Mouse (Mus musculus) activated CD4-positive, CD25-positive, alpha-beta regulatory T cell, adult 4 months (primary cell): ENCODE measurements around the gene Mefv. TPM values are rescaled to one million over a fixed set of nuclear protein-coding genes. Genes with fewer than 3 reads are reported as not detected.
"Not testable (repeated sequence)": the region's sequence is repeated elsewhere in the genome, so short reads cannot be mapped to it uniquely, and the experiment has no call there.

Experiments
- ATAC-seq: one replicate; pipeline ENCODE4 v1.8.0; 2017
- polyA plus RNA-seq, 2 experiments: library from polyadenylated mRNA; unstranded; fragments of 100-300 nt; shearing (Covaris generic); gene quantifications; one replicate each; pipeline ENCODE4 v1.2.1; 2017

The Mefv gene
- not detected for polyA plus RNA-seq

DNA sequence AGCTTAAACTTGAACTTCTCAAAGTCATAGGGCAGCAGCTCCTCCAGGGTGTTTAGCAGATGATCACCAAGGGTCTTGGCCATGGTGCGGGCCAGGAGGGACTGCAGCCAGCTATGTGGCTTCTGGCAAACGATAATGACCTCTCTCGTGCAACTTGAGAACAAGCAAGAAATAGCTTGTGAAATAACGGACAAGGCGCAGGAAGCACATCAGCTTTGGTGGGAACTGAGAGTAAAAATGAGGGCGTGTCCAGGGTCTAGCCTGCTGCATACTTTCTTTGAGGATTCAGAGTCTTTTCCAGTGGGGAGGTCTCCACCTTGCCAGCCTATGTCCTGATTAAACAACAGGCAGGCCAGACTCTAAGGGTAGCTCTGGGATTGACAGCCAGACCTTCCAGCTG lies at the start of gene Mefv:
Gene Mefv, minus strand, starts transcription at position 118 of the 400 bp plus-strand sequence.
- no peak for ATAC-seq

DNA sequence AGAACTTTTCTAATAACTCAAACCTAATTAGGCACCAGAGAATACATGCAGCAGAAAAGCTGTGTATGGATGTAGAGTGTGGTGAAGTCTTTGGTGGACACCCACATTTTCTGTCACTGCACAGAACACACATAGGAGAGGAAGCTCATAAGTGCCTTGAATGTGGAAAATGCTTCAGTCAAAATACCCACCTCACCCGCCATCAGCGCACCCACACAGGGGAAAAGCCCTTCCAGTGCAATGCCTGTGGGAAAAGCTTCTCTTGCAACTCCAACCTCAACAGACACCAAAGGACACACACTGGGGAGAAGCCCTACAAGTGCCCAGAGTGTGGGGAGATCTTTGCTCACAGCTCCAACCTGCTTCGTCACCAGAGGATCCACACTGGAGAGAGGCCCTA lies 31.1 kb upstream of the Mefv start:
- no peak for ATAC-seq

DNA sequence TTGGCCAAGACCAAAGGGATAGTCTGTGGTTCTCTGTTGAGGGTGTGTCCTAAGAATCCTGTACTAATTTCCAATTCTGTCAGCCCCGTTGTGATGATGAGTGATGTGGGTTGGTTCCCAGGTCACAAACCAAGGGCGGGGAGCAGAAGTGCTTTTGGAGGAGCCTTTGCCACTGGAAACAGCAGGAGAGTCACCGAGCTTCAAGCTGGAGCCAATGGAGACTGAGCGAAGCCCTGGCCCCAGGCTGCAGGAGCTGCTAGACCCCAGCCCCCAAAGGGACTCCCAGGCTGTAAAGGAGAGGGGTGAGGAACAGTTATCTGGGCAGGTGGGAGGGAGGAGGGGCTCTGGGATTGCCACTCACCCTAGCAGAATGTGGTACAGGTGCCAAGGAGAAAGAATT lies 27.8 kb upstream of the Mefv start:
- ATAC-seq = no peak

DNA sequence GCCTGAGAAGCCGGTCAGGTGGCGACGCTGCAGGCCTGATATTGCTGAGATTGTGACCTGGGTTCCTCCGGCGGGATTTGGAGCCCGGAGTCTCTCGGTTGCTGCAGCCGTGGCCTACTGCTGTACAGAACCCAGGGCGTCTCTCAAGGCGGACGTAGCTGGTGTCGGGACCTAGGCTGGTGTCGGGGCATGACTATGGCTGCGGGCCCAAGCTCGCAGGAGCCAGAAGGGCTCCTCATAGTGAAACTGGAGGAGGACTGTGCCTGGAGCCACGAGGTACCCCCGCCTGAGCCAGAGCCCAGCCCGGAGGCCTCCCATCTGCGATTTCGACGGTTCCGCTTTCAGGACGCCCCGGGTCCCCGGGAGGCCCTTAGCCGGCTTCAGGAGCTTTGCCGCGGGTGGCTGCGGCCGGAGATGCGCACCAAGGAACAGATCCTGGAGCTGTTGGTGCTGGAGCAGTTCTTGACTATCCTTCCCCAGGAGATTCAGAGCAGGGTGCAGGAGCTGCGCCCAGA lies 26.3 kb upstream of the Mefv start:
- no peak for ATAC-seq

DNA sequence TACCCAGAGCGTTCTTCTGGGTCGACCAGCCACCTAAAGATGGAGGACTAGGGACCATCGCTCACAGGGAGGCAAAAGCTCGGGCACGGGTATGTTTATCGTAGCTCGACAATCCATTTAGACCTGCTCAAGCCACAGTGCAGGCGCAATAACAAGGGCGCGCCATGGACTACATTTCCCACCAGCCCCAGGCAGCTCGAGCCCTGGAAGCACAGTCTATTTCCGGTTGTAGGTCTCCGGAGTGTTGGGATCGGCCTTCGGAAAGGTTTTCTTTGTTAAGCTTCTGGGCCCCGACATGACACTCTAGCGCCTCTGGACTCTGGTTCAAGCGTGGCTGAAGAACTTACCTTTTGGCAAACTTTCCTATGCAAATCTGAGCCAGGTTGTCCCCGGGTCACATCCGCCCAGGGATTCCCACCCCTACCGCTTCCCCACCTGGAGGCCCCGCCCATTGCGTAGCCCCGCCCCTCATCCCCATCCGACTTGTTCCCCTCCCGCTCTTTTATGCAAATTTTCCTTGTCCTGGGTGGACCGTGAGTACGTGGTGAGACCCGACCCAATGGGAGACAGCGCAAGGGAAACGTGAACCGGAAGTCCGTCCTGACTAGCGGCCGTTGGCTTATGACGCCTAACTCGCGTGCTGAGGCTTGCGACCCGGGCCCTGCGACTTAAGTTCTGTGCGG lies 25.7 kb upstream of the Mefv start, which contains the start of gene Zfp263:
Gene Zfp263, plus strand, starts transcription at position 591 of the 683 bp plus-strand sequence.
- peak; percentile 93 for ATAC-seq

DNA sequence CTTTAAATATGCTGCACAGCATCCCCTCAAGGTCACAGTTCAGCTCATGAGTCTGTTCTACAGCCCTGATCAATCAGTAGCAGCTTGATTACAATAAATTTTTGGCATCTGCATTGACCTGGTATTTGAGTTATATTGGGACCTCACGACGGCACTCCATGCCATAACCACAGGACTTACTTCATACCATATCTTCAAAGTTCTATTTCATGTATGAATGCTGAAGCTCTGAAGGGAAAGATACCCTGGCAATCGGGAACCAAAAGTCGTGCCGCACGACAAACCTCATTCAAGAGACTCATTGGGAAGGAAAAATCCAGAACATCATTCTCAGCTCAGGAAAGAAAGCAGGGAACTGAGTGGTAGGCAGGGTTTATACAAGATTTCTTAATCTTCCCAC lies 24.6 kb upstream of the Mefv start:
- no peak for ATAC-seq

DNA sequence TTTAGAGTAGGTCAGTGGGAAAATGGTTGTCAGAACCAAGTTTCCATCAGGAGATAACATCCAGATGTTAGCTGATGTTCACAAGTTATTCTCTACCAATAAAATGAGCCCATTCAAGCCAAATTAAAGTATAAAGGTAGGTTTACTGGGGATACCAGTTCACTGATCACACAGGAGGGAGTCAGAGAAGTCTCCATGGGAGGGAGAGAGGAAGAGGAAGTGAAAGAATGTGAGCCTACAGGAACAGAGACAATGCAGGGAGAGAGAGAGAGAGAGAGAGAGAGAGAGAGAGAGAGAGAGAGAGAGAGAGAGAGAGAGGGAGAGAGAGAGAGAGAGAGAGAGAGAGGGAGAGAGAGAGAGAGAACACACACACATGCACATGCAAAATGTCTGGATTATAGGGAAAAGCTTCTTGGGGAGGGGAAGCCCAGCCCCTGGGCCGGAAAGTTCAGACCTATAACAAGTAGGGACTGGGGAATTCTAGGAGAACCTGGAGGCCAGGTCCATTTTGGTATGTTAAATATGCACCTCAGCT lies 15.4 kb upstream of the Mefv start:
- ATAC-seq = no peak

DNA sequence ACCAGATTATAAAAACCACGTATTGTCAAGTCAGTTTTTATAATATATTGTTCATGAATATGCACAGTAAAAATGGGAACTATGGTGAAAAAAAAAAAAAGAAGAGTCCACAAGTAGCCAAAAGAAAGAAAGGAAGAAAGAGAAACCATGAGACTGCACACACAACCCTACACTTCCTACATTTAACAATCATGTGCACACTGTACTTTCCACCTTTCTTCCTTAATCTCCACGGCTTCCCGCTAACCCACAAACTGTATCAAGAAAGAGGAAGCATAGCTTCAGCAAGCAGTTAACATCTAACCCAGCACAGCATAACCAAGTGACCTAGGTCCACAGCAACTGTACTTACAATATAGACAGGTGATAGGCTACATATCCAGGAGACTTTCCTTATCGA lies 14.7 kb upstream of the Mefv start:
- ATAC-seq = no peak

DNA sequence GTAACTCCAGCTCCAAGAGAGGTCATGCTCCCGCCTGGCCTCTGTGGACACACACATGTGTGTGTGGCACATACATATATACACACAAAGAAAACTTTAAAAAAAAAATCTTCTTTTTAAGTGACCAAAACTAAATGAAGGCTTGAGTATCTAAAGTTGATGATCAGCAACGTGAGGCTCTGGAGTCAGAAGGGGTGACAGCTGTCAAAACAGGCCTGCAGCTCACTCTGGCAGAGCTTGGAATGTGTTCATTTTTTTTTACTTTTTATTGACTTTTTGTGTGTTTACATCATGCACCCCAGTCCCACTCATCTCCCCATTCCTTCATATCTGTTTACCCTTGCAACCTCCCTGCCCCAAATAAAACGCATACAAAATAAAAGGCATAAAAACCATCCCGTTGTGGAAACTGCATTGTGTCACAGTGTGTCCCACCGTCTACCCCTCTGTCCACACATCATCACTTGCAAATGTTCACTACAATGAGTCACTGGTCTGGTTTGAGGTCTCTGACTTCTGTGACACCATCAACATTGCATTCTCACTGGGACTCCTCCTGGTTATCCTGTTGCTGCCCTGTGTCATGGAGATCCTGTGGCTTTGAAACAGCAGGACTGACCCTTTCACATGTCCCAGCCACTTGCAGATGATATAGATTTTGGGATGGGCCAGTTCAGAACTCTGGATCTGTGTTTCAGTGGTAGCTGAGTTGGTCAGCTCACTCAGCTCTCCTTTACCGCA lies 10.3 kb upstream of the Mefv start:
- ATAC-seq = no peak

DNA sequence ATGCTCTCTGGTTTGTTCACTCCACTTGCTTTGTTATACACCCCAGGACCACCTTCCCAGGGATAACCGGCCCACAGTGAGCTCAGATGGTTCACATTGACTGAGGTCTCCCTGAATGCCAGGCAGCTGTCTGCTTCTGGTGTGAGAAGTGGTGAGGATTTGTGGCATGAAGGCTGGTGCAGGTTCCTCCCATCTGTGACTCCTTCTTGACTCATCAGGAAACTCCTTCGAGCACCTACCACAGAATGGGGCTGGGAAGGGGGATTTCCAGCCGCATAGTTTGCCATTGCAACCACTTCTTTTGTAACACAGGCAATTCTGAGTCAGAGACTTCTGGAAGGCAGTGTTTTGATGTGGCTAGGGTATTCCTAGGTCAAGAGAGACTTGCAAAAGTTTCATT lies 5.3 kb upstream of the Mefv start:
- peak; percentile 65 for ATAC-seq

DNA sequence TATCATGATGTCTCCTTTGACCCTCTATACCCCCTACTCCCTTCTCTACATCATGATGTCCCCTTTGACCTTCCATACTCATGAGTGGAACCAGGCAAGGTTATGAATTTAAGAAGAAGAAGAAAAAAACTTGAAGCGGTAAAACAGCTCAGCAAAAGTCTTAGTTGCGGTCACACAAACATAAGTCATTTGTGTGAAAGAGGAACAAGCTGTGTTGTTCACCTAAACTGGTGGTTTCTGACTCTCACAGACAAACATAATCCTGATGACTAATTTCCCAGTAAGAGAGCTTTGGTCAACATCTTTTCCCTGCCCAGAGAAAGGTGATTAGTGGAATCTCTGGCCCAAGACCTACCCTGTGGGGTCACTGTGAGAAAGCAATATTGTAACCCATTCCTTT lies 3.2 kb downstream of the Mefv start:
- no peak for ATAC-seq

DNA sequence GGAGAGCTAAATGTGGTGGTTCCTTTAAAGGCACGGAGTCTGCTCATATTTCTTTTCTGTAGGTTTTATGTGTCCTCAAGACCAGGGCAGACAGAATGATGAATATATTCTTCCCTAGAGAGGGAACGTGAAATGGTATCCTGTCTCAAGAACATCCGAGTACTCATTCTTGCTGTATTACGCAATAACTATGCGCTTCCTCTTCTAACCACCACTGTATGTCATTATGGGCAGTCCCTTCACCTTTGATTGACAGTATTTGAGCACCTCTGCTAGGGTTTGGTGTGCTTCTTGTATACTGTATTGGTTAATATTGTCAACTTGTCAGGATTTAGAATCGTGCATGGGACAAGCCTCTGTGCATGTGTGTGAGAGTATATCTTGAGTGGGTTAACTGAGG lies 11.2 kb downstream of the Mefv start:
- ATAC-seq = no peak

DNA sequence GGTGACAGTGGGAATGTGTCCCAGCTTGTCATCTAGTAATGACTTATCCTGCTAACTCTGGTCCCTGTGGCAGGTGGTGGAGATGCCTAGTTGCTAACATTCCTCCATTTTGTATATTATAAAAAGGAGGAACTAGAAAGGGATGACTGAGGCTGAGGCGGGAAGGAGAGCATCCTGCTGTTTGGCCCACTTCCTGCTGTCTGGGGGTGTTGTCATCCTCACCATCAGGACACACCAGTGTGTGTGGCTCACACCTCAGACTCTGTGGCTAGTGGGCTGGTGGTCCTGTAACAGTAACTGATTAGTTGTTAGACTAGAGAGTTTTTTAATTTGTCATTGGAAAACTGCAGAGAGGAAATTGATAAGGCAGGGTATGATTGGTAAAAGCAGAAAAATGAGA lies 17.0 kb downstream of the Mefv start:
- no peak for ATAC-seq

DNA sequence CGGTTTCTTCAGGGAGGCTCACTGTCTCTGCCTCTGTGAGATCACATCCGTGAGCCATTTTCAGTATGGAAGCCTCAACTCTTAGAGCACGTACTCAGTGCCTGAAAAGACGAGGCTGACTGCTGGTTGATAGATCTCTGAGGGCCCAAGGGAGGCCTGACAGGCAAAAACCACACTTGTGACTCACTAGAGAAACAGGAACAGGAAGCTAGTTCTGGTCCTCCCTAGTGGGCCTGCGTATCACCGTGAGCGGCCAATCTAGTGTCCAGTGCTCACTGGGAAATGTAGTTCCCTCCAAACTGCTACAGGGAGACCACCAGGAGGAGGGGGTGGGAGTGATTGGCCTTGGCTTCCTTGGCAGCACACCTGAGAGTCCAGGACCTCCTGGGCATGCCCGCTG lies 18.6 kb downstream of the Mefv start:
- no peak for ATAC-seq

DNA sequence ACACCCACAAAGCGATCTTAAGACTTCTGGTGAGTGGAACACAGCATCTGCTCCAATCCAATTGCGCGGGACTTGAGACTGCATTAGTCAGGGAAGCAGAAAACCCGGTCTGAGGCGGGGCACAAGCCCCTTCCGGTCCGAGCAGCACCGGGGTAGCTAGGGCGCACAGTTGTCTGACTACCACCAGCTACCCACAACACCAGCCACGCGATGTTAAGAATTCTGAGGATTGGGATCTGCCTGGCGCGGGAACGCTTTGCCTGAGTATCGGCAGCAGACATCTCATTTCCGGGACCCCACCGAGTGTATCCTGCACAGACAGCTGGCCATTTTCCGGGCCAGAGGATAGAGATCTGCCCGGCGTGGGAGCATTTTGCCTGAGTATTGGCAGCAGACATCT lies 28.3 kb downstream of the Mefv start:
- not testable (repeated sequence) for ATAC-seq

Other genes with a start within 250 kb of the Mefv start
- gene Olfr161, start 127.1 kb downstream of the Mefv start, polyA plus RNA-seq = under 1 TPM in 1 of 2 experiments, not detected in 1; 0.08 TPM
- gene Zfp263, start 26.0 kb upstream of the Mefv start, polyA plus RNA-seq = 10 to 100 TPM; 69.2 to 95.7 TPM
- not detected for gene Olfr15, start 112.8 kb upstream of the Mefv start, polyA plus RNA-seq
- under 1 TPM; 0.75 to 0.86 TPM for gene Zfp174, start 129.2 kb upstream of the Mefv start, polyA plus RNA-seq
- gene Naa60, start 154.3 kb upstream of the Mefv start, polyA plus RNA-seq = 100 to 1,000 TPM; 112 to 123 TPM
- gene Zfp597, start 166.5 kb upstream of the Mefv start, polyA plus RNA-seq = 10 to 100 TPM; 10.1 to 13.0 TPM
- under 1 TPM in 1 of 2 experiments, not detected in 1; 0.86 TPM for gene Gm20695, start 166.6 kb upstream of the Mefv start, polyA plus RNA-seq
- 1 to 10 TPM; 6.1 to 9.6 TPM for gene 1700037C18Rik, start 190.6 kb upstream of the Mefv start, polyA plus RNA-seq
- 10 to 100 TPM; 35.1 to 43.5 TPM for gene Cluap1, start 190.7 kb upstream of the Mefv start, polyA plus RNA-seq